Mouse (Mus musculus) limb, embryonic 14.5 days (tissue): Measurements from ENCODE around the gene Hist1h3f. TPM values are rescaled to one million over a fixed set of nuclear protein-coding genes. Genes with fewer than 3 reads are reported as not detected.

Experiments
- ATAC-seq: fragments of 200-750 bp; cut with Nextera tagmentation; 2 replicates; pipeline ENCODE4 v1.8.0; 2017; ENCODE audit warnings: low read depth, moderate number of reproducible peaks, moderate TSS enrichment; ENCODE audit not compliant: low FRiP score
- DNase-seq: peaks from one replicate; pipeline ENCODE4 v3.0.0-alpha.2; 2015; ENCODE audit warnings: low spot score
- H3K27ac ChIP-seq: fragments of 300-500 bp; sonication (generic); replicated peaks from 2 replicates; pipeline ENCODE4 v1.5.1; 2014; ENCODE audit warnings: low read depth, mild to moderate bottlenecking, low read length, moderate library complexity, mixed read lengths
- H3K27me3 ChIP-seq: fragments of 300-500 bp; sonication (generic); 2 replicates; pipeline ENCODE4 v1.6.1; 2014; ENCODE audit warnings: low read length, mixed read lengths; ENCODE audit not compliant: control insufficient read depth, insufficient read depth
- H3K36me3 ChIP-seq: fragments of 300-500 bp; sonication (generic); 2 replicates; pipeline ENCODE4 v1.6.1; 2014; ENCODE audit warnings: mild to moderate bottlenecking, low read length, moderate library complexity, mixed read lengths; ENCODE audit not compliant: control insufficient read depth, insufficient read depth
- H3K4me1 ChIP-seq: fragments of 300-500 bp; sonication (generic); 2 replicates; pipeline ENCODE4 v1.6.1; 2014; ENCODE audit warnings: antibody characterized with exemption, low read length, mixed read lengths; ENCODE audit not compliant: control insufficient read depth, insufficient read depth
- H3K4me2 ChIP-seq: fragments of 300-500 bp; sonication (generic); replicated peaks from 2 replicates; pipeline ENCODE4 v1.6.1; 2014; ENCODE audit warnings: low read depth, mild to moderate bottlenecking, low read length, moderate library complexity; ENCODE audit not compliant: severe bottlenecking
- H3K4me3 ChIP-seq: fragments of 300-500 bp; sonication (generic); replicated peaks from 2 replicates; pipeline ENCODE4 v1.5.1; 2014; ENCODE audit warnings: low read length
- H3K9ac ChIP-seq: fragments of 300-500 bp; sonication (generic); 2 replicates; pipeline ENCODE4 v1.6.1; 2014; ENCODE audit warnings: mild to moderate bottlenecking, low read depth, low read length, moderate library complexity; ENCODE audit not compliant: severe bottlenecking
- H3K9me3 ChIP-seq: fragments of 300-500 bp; sonication (generic); 2 replicates; pipeline ENCODE4 v1.6.1; 2016; ENCODE audit warnings: low read length; ENCODE audit not compliant: control insufficient read depth
- POLR2A ChIP-seq: fragments of 200-500 bp; IDR thresholded peaks from 2 replicates; pipeline ENCODE4 v1.8.0; 2012; ENCODE audit warnings: inconsistent platforms, mild to moderate bottlenecking, moderate library complexity, borderline replicate concordance; ENCODE audit not compliant: insufficient read depth, insufficient read length; ENCODE audit errors: extremely low read depth
- WGBS: fragments of 180-500 bp; shearing (Covaris S2); extraction: QIAGEN DNeasy Blood & Tissue Kit; methylation state at CpG from one replicate; pipeline ENCODE4 v1.1.7; 2014; 5-methylcytosine and 5-hydroxymethylcytosine counted together
- polyA plus RNA-seq, 2 experiments: library from polyadenylated mRNA; depleted of rRNA in 1 of 2; stranded (reverse) in 1 of 2; unstranded in 1 of 2; fragments of >200 nt; fragmentation: Nextera tagmentation in 1 of 2; extraction: Ambion mirVana in 1 of 2; gene quantifications; 2 replicates each; pipeline versions ENCODE4 v1.2.1 to v1.2.3; 2012 to 2014

The Hist1h3f gene
- polyA plus RNA-seq, 2 experiments, result 0.65 to 4.1 TPM

DNA sequence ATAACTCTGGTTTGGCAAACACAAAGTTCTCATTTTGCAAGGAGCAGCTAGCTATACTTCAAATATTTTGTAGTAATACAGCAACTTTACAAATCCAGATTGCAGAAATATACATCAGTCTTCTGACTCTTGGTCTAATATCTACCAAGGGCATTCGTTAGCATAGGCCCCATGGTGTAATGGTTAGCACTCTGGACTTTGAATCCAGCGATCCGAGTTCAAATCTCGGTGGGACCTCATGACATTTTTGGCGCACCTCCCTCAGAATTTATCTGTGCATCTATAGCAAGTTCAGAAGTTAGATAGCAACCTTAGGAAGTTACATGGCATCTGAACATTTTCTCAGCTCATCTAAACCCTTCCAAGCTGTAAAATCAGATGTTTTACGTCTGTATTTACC, 25.0 kb upstream of the Hist1h3f start:
- Histone ChIP-seq H3K9me3 (no peaks in the 10 kb centered on the region), H3K4me2 (peak overlapping the region; percentile 73), H3K9ac (no peak overlapping the region), H3K27ac (peak overlapping the region; percentile 48; the same call in 1 of the 2 replicates), H3K27me3 (no peaks in the 10 kb centered on the region), H3K36me3 (no peaks in the 10 kb centered on the region), H3K4me1 (0 out of 2 replicates have a peak, but pooled peaks cover 4% of the 10 kb centered on the region), H3K4me3 (peak overlapping the region; percentile 52)
- WGBS, result 0% methylated on average over 6 of the region's 6 CpGs
- ATAC-seq, result peak; percentile 50; the same call in 1 of the 2 replicates
- no peak for TF ChIP-seq POLR2A
- DNase-seq, result peak; percentile 91

DNA sequence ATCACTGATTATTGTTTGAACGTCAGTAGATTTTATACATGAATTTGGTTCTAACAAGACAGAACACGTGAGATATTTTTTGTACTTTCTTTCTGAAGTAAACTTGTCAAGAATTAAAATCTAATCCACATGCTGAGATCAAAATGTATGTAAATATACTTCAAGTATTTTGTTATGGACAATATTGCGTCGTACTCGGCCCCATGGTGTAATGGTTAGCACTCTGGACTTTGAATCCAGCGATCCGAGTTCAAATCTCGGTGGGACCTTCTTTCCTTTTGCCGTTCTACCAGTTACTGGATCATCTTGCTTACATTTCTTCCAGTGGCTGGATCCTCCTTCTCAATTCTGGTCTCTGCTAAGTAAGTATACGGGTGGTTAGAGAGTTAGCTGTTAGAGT, 24.4 kb upstream of the Hist1h3f start:
- ATAC-seq, result 0 out of 2 replicates have a peak, but pooled peaks have one; percentile 14
- H3K9ac ChIP-seq, result no peak overlapping the region

DNA sequence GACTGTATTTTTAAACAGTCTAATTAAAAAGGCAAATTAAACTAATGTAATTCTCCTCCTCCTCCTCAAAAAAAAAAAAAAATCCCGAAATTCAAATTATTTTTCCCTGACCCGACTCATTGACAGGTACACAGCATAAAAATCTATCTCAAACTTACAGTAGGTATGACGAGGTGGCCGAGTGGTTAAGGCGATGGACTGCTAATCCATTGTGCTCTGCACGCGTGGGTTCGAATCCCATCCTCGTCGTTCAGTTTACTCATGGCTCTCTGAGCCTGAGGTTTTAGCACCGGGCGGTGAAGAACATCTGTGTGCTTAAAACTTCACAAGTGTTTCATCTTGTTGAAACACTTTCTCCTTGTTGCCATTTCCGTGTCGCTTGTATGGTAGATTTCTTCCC, 22.1 kb upstream of the Hist1h3f start:
- WGBS, result under 1% methylated on average over 14 of the region's 14 CpGs
- Histone ChIP-seq H3K9me3 (no peaks in the 10 kb centered on the region), H3K27me3 (no peaks in the 10 kb centered on the region), H3K4me3 (no peak overlapping the region), H3K27ac (no peak overlapping the region), H3K36me3 (no peaks in the 10 kb centered on the region), H3K4me2 (0 out of 2 replicates have a peak overlapping the region, but pooled peaks have one; percentile 3), H3K4me1 (no peaks in the 10 kb centered on the region; the same call in 1 of the 2 replicates), H3K9ac (no peak overlapping the region)
- DNase-seq, result peak; percentile 85
- TF ChIP-seq POLR2A, result no peak
- ATAC-seq, result peak; percentile 5; the same call in 1 of the 2 replicates

More for the DNA sequence above, 24.4 kb upstream of the Hist1h3f start:
- Histone ChIP-seq H3K4me2 (peak overlapping the region; percentile 73), H3K4me3 (peak overlapping the region; percentile 52), H3K9me3 (no peaks in the 10 kb centered on the region), H3K27ac (0 out of 2 replicates have a peak overlapping the region, but pooled peaks have one; percentile 48), H3K36me3 (no peaks in the 10 kb centered on the region), H3K27me3 (no peaks in the 10 kb centered on the region), H3K4me1 (0 out of 2 replicates have a peak, but pooled peaks cover 4% of the 10 kb centered on the region)
- WGBS, result under 1% methylated on average over 10 of the region's 10 CpGs
- no peak for TF ChIP-seq POLR2A
- peak; percentile 94 for DNase-seq

DNA sequence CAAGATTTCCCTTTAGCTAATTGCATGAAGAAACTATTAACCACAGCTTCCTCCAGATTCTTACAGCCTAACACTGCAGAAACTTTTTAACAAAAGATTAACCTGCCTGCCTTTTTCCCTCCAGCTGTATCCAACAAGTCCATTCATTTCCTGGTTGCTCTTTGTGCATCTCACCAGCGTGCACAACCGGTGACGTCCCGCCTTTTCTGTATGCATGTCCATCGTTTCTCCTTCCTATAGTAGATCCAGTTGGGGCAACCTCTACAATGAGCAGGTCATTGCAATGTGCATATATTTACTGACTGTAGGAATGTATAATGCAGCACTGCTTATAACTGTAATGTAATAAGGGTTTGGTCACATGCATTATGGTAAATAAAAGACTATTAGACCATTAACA, 19.9 kb upstream of the Hist1h3f start:
- peaks cover 3% of the 10 kb centered on the region for H3K4me1 ChIP-seq
- H3K9ac ChIP-seq, result no peak overlapping the region
- no peak for TF ChIP-seq POLR2A
- DNase-seq (no peak), ATAC-seq (no peak)
- H3K27me3 ChIP-seq, result no peaks in the 10 kb centered on the region
- no peaks in the 10 kb centered on the region for H3K36me3 ChIP-seq
- no peaks in the 10 kb centered on the region for H3K9me3 ChIP-seq
- WGBS, result 59% methylated on average over 5 of the region's 5 CpGs
- H3K4me3 ChIP-seq, result no peak overlapping the region
- H3K4me2 ChIP-seq, result no peak overlapping the region
- no peak overlapping the region for H3K27ac ChIP-seq

DNA sequence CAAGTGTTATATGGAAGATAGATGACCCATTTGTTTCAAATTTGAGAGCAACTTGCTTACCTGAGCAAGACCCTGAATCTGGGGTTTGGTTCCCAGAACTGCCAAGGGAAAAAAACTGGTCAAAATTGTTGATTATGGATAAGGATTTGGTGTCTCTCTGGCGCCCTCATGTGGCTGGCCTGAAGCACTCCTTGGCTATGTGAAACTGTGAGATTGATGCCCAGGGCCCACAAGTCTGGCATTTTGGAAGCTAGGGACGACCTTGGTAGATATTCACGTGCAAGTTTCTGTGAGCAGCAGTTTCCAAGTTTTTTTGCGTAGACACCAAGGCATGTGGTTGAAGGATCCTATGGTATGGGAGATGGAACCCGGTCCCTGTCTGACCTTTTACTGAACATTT, 19.2 kb upstream of the Hist1h3f start:
- ATAC-seq (no peak), DNase-seq (peak; percentile 85)
- H3K36me3 ChIP-seq, result no peaks in the 10 kb centered on the region
- H3K9me3 ChIP-seq, result no peaks in the 10 kb centered on the region
- 10% methylated on average over 5 of the region's 5 CpGs for WGBS
- H3K27me3 ChIP-seq, result no peaks in the 10 kb centered on the region
- peaks cover 6% of the 10 kb centered on the region for H3K4me1 ChIP-seq
- H3K9ac ChIP-seq, result no peak overlapping the region
- H3K4me2 ChIP-seq, result no peak overlapping the region
- no peak for TF ChIP-seq POLR2A
- no peak overlapping the region for H3K27ac ChIP-seq
- no peak overlapping the region for H3K4me3 ChIP-seq

DNA sequence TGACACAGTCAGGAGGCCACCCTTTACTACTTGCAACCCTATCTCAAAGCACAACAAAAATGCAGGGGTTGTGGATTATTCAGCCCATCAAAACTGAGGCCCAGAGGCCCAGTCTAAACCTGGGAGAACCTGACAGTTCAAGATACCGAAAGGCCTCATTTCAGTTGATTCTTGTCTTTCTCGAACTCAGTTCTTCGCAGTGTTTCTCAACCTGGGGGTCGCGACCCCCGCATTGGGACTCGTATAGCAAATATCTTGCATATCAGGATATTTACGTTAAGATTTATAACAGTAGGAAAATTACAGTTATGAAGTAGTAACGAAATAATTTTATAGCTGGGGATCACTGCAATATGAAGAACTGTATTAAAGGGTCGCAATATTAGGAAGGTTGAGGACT, 18.0 kb upstream of the Hist1h3f start:
- DNase-seq (no peak), ATAC-seq (no peak)
- H3K27me3 ChIP-seq, result no peaks in the 10 kb centered on the region
- peak overlapping the region; percentile 28; the same call in 1 of the 2 replicates for H3K9ac ChIP-seq
- peak overlapping the region; percentile 40 for H3K4me2 ChIP-seq
- no peak for TF ChIP-seq POLR2A
- peak overlapping the region; percentile 36 for H3K4me3 ChIP-seq
- 1% methylated on average over 10 of the region's 10 CpGs for WGBS
- H3K36me3 ChIP-seq, result no peaks in the 10 kb centered on the region
- H3K4me1 ChIP-seq, result peaks cover 6% of the 10 kb centered on the region
- no peak overlapping the region for H3K27ac ChIP-seq
- no peaks in the 10 kb centered on the region for H3K9me3 ChIP-seq
